Mouse (Mus musculus): ENCODE results near the gene Fam181a. TPM values are rescaled to one million over a fixed set of nuclear protein-coding genes. Genes with fewer than 3 reads are reported as not detected.
A peak's percentile ranks its signal among the peaks of the same experiment; 100 is the strongest.

The Fam181a gene
- polyA plus RNA-seq, 1 experiment from 2014 or later, result 5.6 TPM

- no peak overlapping the region for H3K4me3 ChIP-seq (ENCODE audit: low read length)
- no peak overlapping the region for H3K9ac ChIP-seq (ENCODE audit: low read depth, low read length)
- no peaks in the 10 kb centered on the region for H3K27me3 ChIP-seq (replicated peaks; ENCODE audit: control insufficient read depth, insufficient read depth, low read length)
- ATAC-seq, result no peak
- H3K36me3 ChIP-seq (ENCODE audit: control insufficient read depth, insufficient read depth, low read length), result no peaks in the 10 kb centered on the region
- no peak overlapping the region for H3K27ac ChIP-seq (ENCODE audit: low read depth, low read length)
- no peak overlapping the region for H3K4me2 ChIP-seq (ENCODE audit: low read length)
- H3K4me1 ChIP-seq (ENCODE audit: control insufficient read depth, insufficient read depth, low read depth, low read length), result no peaks in the 10 kb centered on the region
- 69% methylated on average over 6 of the region's 6 CpGs for WGBS
- H3K9me3 ChIP-seq (ENCODE audit: control insufficient read depth, low read length), result peaks cover 3% of the 10 kb centered on the region
Observed at GRCm38 (mm10) chr12:103282936-103283335, 27.8 kb upstream of the Fam181a start.

DNA sequence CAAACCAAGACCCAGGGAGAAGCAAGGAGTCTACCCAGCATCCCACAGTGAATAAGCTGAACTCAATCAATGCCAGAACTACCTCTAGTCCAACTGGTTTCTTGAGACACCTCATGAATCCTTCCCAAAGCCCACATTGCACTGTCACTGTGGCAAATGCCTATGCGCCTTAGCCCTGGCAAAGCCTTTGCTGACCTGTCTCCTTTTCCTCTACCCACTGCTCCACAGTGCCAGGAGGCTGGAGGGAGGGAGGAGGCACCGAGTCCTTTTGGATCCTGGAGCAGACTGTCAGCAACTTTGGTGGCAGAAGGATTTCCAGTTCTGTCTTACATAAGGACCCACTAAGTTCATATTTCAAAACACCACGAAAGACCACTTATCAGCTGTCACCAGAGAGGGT, 27.4 kb upstream of the Fam181a start:
- Histone ChIP-seq H3K36me3 (ENCODE audit: control insufficient read depth, insufficient read depth, low read length) (no peaks in the 10 kb centered on the region), H3K9ac (ENCODE audit: low read depth, low read length) (no peak overlapping the region), H3K9me3 (ENCODE audit: control insufficient read depth, low read length) (no peaks in the 10 kb centered on the region), H3K4me3 (ENCODE audit: low read length) (no peak overlapping the region), H3K27me3 (replicated peaks; ENCODE audit: control insufficient read depth, insufficient read depth, low read length) (no peaks in the 10 kb centered on the region), H3K4me2 (ENCODE audit: low read length) (no peak overlapping the region), H3K27ac (ENCODE audit: low read depth, low read length) (no peak overlapping the region), H3K4me1 (ENCODE audit: control insufficient read depth, insufficient read depth, low read depth, low read length) (no peaks in the 10 kb centered on the region)
- 92% methylated on average over 3 of the region's 3 CpGs for WGBS
- ATAC-seq, result no peak

- WGBS, result 64% methylated on average over 4 of the region's 4 CpGs
- no peak overlapping the region for H3K9ac ChIP-seq (ENCODE audit: low read depth, low read length)
- no peak overlapping the region for H3K27ac ChIP-seq (ENCODE audit: low read depth, low read length)
- H3K4me3 ChIP-seq (ENCODE audit: low read length), result no peak overlapping the region
- H3K27me3 ChIP-seq (replicated peaks; ENCODE audit: control insufficient read depth, insufficient read depth, low read length), result no peaks in the 10 kb centered on the region
- H3K4me2 ChIP-seq (ENCODE audit: low read length), result no peak overlapping the region
- H3K9me3 ChIP-seq (ENCODE audit: control insufficient read depth, low read length), result no peaks in the 10 kb centered on the region; the same call in 1 of the 2 replicates
- ATAC-seq, result peak; percentile 45; the same call in 1 of the 2 replicates
- H3K36me3 ChIP-seq (ENCODE audit: control insufficient read depth, insufficient read depth, low read length), result no peaks in the 10 kb centered on the region
- H3K4me1 ChIP-seq (ENCODE audit: control insufficient read depth, insufficient read depth, low read depth, low read length), result no peaks in the 10 kb centered on the region
Observed at GRCm38 (mm10) chr12:103287276-103287675, 23.5 kb upstream of the Fam181a start.

GRCm38 (mm10) chr12:103292366-103292765, 18.4 kb upstream of the Fam181a start:
- Histone ChIP-seq H3K9me3 (ENCODE audit: control insufficient read depth, low read length) (no peaks in the 10 kb centered on the region; the same call in 1 of the 2 replicates), H3K27me3 (replicated peaks; ENCODE audit: control insufficient read depth, insufficient read depth, low read length) (no peaks in the 10 kb centered on the region), H3K4me2 (ENCODE audit: low read length) (no peak overlapping the region), H3K4me1 (ENCODE audit: control insufficient read depth, insufficient read depth, low read depth, low read length) (peaks cover 3% of the 10 kb centered on the region; the same call in 1 of the 2 replicates), H3K4me3 (ENCODE audit: low read length) (no peak overlapping the region), H3K36me3 (ENCODE audit: control insufficient read depth, insufficient read depth, low read length) (no peaks in the 10 kb centered on the region), H3K9ac (ENCODE audit: low read depth, low read length) (no peak overlapping the region), H3K27ac (ENCODE audit: low read depth, low read length) (no peak overlapping the region)
- no peak for ATAC-seq
- WGBS, result 89% methylated on average over 3 of the region's 3 CpGs

GRCm38 (mm10) chr12:103296292-103296691, 14.5 kb upstream of the Fam181a start:
- H3K4me1 ChIP-seq (ENCODE audit: control insufficient read depth, insufficient read depth, low read depth, low read length), result peaks cover 3% of the 10 kb centered on the region; the same call in 1 of the 2 replicates
- WGBS, result 17% methylated on average over 4 of the region's 4 CpGs
- H3K27me3 ChIP-seq (replicated peaks; ENCODE audit: control insufficient read depth, insufficient read depth, low read length), result no peaks in the 10 kb centered on the region
- peak; percentile 66 for ATAC-seq
- H3K9ac ChIP-seq (ENCODE audit: low read depth, low read length), result no peak overlapping the region
- no peaks in the 10 kb centered on the region for H3K9me3 ChIP-seq (ENCODE audit: control insufficient read depth, low read length)
- H3K27ac ChIP-seq (ENCODE audit: low read depth, low read length), result no peak overlapping the region
- H3K36me3 ChIP-seq (ENCODE audit: control insufficient read depth, insufficient read depth, low read length), result no peaks in the 10 kb centered on the region
- no peak overlapping the region for H3K4me3 ChIP-seq (ENCODE audit: low read length)
- no peak overlapping the region for H3K4me2 ChIP-seq (ENCODE audit: low read length)

DNA sequence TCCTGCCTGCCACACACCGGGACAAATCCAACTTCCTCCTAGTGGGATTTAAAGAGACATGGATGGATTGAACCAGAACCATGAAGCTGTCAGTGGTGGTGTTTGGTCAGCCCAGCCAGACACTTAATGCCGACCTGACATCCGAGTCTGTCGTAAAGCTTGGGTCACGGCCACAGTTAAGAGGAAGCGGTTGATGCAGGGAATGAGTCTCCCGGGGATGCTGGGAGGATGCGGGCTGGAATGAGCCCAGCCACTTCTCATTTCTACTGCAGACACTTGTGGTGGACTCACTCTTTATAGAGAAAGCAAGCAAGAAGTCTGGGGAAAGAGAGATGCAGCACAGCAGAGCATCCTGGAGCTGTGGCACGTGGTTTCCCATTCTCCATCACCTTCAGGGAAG, 10.3 kb upstream of the Fam181a start:
- Histone ChIP-seq H3K27ac (ENCODE audit: low read depth, low read length) (no peak overlapping the region), H3K9me3 (ENCODE audit: control insufficient read depth, low read length) (no peaks in the 10 kb centered on the region), H3K36me3 (ENCODE audit: control insufficient read depth, insufficient read depth, low read length) (no peaks in the 10 kb centered on the region), H3K27me3 (replicated peaks; ENCODE audit: control insufficient read depth, insufficient read depth, low read length) (no peaks in the 10 kb centered on the region), H3K9ac (ENCODE audit: low read depth, low read length) (no peak overlapping the region), H3K4me3 (ENCODE audit: low read length) (no peak overlapping the region), H3K4me1 (ENCODE audit: control insufficient read depth, insufficient read depth, low read depth, low read length) (peaks cover 3% of the 10 kb centered on the region; the same call in 1 of the 2 replicates), H3K4me2 (ENCODE audit: low read length) (no peak overlapping the region)
- ATAC-seq, result no peak
- 77% methylated on average over 9 of the region's 9 CpGs for WGBS

- Histone ChIP-seq H3K4me1 (ENCODE audit: control insufficient read depth, insufficient read depth, low read depth, low read length) (no peaks in the 10 kb centered on the region), H3K9me3 (ENCODE audit: control insufficient read depth, low read length) (no peaks in the 10 kb centered on the region), H3K4me3 (ENCODE audit: low read length) (no peak overlapping the region), H3K27ac (ENCODE audit: low read depth, low read length) (no peak overlapping the region), H3K4me2 (ENCODE audit: low read length) (no peak overlapping the region), H3K36me3 (ENCODE audit: control insufficient read depth, insufficient read depth, low read length) (no peaks in the 10 kb centered on the region), H3K9ac (ENCODE audit: low read depth, low read length) (no peak overlapping the region), H3K27me3 (replicated peaks; ENCODE audit: control insufficient read depth, insufficient read depth, low read length) (no peaks in the 10 kb centered on the region)
- no peak for ATAC-seq
- WGBS, result 43% methylated on average over 2 of the region's 2 CpGs
Observed at GRCm38 (mm10) chr12:103301645-103302044, 9.1 kb upstream of the Fam181a start.

- whole genome bisulfite sequencing, result 83% methylated on average over 1 of the region's 1 CpGs
Observed at GRCm38 (mm10) chr12:103302960-103303359, 7.8 kb upstream of the Fam181a start.

DNA sequence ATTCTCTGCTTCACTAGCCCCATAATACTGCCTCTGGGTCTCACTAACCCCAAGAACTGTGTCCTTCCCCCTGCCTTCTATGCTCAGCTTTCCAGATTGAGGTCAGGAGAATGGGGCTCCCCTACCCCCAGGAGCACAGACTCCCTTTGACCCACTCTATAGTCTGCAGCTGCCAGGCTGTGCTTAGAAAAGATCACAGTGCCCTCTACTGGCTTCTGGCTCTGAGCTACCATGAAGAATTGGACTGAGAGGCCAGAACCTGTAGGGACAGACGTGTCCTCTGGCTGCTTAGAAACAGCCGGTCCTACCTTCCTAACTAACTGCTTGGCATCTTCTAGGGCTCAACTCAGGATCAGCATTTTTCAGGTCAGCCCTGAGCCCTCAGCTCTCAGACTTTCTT, 4.6 kb upstream of the Fam181a start:
- Histone ChIP-seq H3K9me3 (ENCODE audit: control insufficient read depth, low read length) (no peaks in the 10 kb centered on the region), H3K27ac (ENCODE audit: low read depth, low read length) (no peak overlapping the region), H3K9ac (ENCODE audit: low read depth, low read length) (no peak overlapping the region), H3K36me3 (ENCODE audit: control insufficient read depth, insufficient read depth, low read length) (no peaks in the 10 kb centered on the region), H3K27me3 (replicated peaks; ENCODE audit: control insufficient read depth, insufficient read depth, low read length) (no peaks in the 10 kb centered on the region), H3K4me1 (ENCODE audit: control insufficient read depth, insufficient read depth, low read depth, low read length) (no peaks in the 10 kb centered on the region), H3K4me3 (ENCODE audit: low read length) (no peak overlapping the region), H3K4me2 (ENCODE audit: low read length) (no peak overlapping the region)
- 31% methylated on average over 2 of the region's 2 CpGs for WGBS
- ATAC-seq, result peak; percentile 76

More at GRCm38 (mm10) chr12:103302960-103303359, 7.8 kb upstream of the Fam181a start:
- no peak for ATAC-seq
- H3K4me3 ChIP-seq (ENCODE audit: low read length), result no peak overlapping the region
- H3K4me2 ChIP-seq (ENCODE audit: low read length), result no peak overlapping the region
- no peaks in the 10 kb centered on the region for H3K36me3 ChIP-seq (ENCODE audit: control insufficient read depth, insufficient read depth, low read length)
- H3K4me1 ChIP-seq (ENCODE audit: control insufficient read depth, insufficient read depth, low read depth, low read length), result no peaks in the 10 kb centered on the region
- no peaks in the 10 kb centered on the region for H3K27me3 ChIP-seq (replicated peaks; ENCODE audit: control insufficient read depth, insufficient read depth, low read length)
- H3K9ac ChIP-seq (ENCODE audit: low read depth, low read length), result no peak overlapping the region
- H3K9me3 ChIP-seq (ENCODE audit: control insufficient read depth, low read length), result no peaks in the 10 kb centered on the region
- H3K27ac ChIP-seq (ENCODE audit: low read depth, low read length), result no peak overlapping the region

DNA sequence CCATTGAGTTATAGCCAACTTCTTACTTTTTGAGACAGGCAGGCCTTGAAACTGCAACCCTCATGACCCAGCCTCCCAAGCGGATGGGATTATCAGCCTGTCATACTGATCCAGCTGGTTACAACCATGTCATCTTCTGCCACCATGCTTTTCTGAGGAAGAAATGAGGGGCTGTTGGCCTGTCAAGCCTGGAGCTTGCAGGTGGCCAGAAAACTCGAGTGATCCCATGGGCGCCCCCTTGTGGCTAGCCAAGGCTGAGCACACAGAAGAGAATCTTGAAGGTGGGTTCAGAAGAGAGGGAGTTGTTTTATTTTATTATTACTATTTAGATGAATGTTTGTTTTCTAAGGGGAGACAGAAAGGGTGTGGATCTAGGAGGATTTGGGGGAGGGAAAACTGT, 4.1 kb upstream of the Fam181a start:
- Histone ChIP-seq H3K27ac (ENCODE audit: low read depth, low read length) (no peak overlapping the region), H3K27me3 (replicated peaks; ENCODE audit: control insufficient read depth, insufficient read depth, low read length) (no peaks in the 10 kb centered on the region), H3K4me2 (ENCODE audit: low read length) (no peak overlapping the region), H3K4me1 (ENCODE audit: control insufficient read depth, insufficient read depth, low read depth, low read length) (no peaks in the 10 kb centered on the region), H3K4me3 (ENCODE audit: low read length) (no peak overlapping the region), H3K36me3 (ENCODE audit: control insufficient read depth, insufficient read depth, low read length) (no peaks in the 10 kb centered on the region), H3K9me3 (ENCODE audit: control insufficient read depth, low read length) (no peaks in the 10 kb centered on the region), H3K9ac (ENCODE audit: low read depth, low read length) (no peak overlapping the region)
- 26% methylated on average over 3 of the region's 3 CpGs for WGBS
- peak; percentile 21; the same call in 1 of the 2 replicates for ATAC-seq
